Mouse (Mus musculus) lung, embryonic 14.5 days (tissue): ENCODE measurements around the gene Chd5. TPM values are rescaled to one million over a fixed set of nuclear protein-coding genes. Genes with fewer than 3 reads are reported as not detected.

Experiments used
- ATAC-seq: fragments of 200-750 bp; cut with Nextera tagmentation; 2 replicates; pipeline ENCODE4 v1.8.0; 2017; ENCODE audit warnings: mild to moderate bottlenecking, moderate TSS enrichment, moderate library complexity; ENCODE audit not compliant: insufficient read depth
- DNase-seq: peaks from one replicate; pipeline ENCODE4 v3.0.0-alpha.2; 2015
- H3K27ac ChIP-seq: fragments of 300-500 bp; sonication (generic); 2 replicates; pipeline ENCODE4 v1.5.1; 2014; ENCODE audit warnings: low read depth, mild to moderate bottlenecking, moderate library complexity
- H3K27me3 ChIP-seq: fragments of 300-500 bp; sonication (generic); 2 replicates; pipeline ENCODE4 v1.6.1; 2014; ENCODE audit warnings: low read length, control low read depth; ENCODE audit not compliant: insufficient read depth
- H3K36me3 ChIP-seq: fragments of 300-500 bp; sonication (generic); 2 replicates; pipeline ENCODE4 v1.6.1; 2014; ENCODE audit warnings: control low read depth; ENCODE audit not compliant: insufficient read depth
- H3K4me1 ChIP-seq: fragments of 300-500 bp; sonication (generic); 2 replicates; pipeline ENCODE4 v1.6.1; 2014; ENCODE audit warnings: antibody characterized with exemption, control low read depth; ENCODE audit not compliant: insufficient read depth
- H3K4me2 ChIP-seq: fragments of 300-500 bp; sonication (generic); 2 replicates; pipeline ENCODE4 v1.6.1; 2014; ENCODE audit warnings: mild to moderate bottlenecking
- H3K4me3 ChIP-seq: fragments of 300-500 bp; sonication (generic); 2 replicates; pipeline ENCODE4 v1.5.1; 2014; ENCODE audit warnings: low read depth, low read length
- H3K9ac ChIP-seq: fragments of 300-500 bp; sonication (generic); 2 replicates; pipeline ENCODE4 v1.6.1; 2014
- H3K9me3 ChIP-seq: fragments of 300-500 bp; sonication (generic); 2 replicates; pipeline ENCODE4 v1.6.1; 2016; ENCODE audit warnings: low read depth, low read length, control low read depth
- CTCF ChIP-seq: IDR thresholded peaks from 2 replicates; pipeline ENCODE4 v1.5.1; 2016; ENCODE audit warnings: antibody characterized with exemption, low read depth
- whole genome bisulfite sequencing: fragments of 180-500 bp; shearing (Covaris S2); extraction: QIAGEN DNeasy Blood & Tissue Kit; methylation state at CpG from one replicate; pipeline ENCODE4 v1.1.7; 2014; 5-methylcytosine and 5-hydroxymethylcytosine counted together
- polyA plus RNA-seq: library from polyadenylated mRNA; unstranded; fragments of >200 nt; fragmentation: Nextera tagmentation; extraction: Ambion mirVana; gene quantifications from 2 replicates; pipeline ENCODE4 v1.2.1, GENCODE M21; 2014

Chd5 gene
- polyA plus RNA-seq, 1 experiment from 2014 or later: 0.07 TPM

DNA sequence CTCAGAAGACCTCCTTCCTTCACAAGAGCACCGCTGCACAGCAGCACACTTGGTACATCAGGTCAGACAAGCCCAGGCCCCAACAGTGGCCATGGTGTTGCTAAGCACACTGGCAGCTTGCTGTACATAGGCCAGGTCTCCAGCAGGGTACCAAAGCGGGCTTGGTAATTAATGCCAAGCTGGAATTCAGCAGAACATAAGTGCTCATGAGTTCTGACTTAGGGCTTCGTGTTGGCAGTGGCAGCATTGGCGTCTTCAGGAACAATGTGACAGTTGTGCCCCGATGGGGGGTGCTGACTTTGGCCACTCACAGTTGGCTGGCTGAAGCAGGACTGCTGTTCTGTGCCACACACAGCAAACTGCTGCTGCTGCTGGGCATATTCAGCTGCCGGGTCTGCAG is 33.8 kb upstream of the Chd5 start:
- Histone ChIP-seq H3K9me3 (no peaks in the 10 kb centered on the region), H3K4me2 (no peak overlapping the region), H3K4me3 (no peak overlapping the region), H3K36me3 (peaks cover 60% of the 10 kb centered on the region), H3K9ac (no peak overlapping the region), H3K27ac (no peak overlapping the region), H3K4me1 (no peaks in the 10 kb centered on the region), H3K27me3 (no peaks in the 10 kb centered on the region)
- ATAC-seq (no peak), DNase-seq (no peak)
- TF ChIP-seq CTCF: no peak
- 90% methylated on average over 6 of the region's 6 CpGs for WGBS

GRCm38 (mm10) chr4:152305991-152306390 is 32.5 kb upstream of the Chd5 start:
- no peak for ATAC-seq
- WGBS: 68% methylated on average over 6 of the region's 6 CpGs
- H3K4me2 ChIP-seq: no peak overlapping the region
- peaks cover 47% of the 10 kb centered on the region for H3K36me3 ChIP-seq
- peaks cover 2% of the 10 kb centered on the region for H3K27me3 ChIP-seq
- H3K4me1 ChIP-seq: no peaks in the 10 kb centered on the region
- TF ChIP-seq CTCF: no peak
- H3K9me3 ChIP-seq: no peaks in the 10 kb centered on the region
- H3K27ac ChIP-seq: no peak overlapping the region
- H3K9ac ChIP-seq: no peak overlapping the region
- no peak for DNase-seq
- no peak overlapping the region for H3K4me3 ChIP-seq

- H3K36me3 ChIP-seq: peaks cover 35% of the 10 kb centered on the region
- TF ChIP-seq CTCF: no peak
- WGBS: 85% methylated on average over 9 of the region's 9 CpGs
- no peak for DNase-seq
- no peaks in the 10 kb centered on the region for H3K9me3 ChIP-seq
- H3K4me3 ChIP-seq: no peak overlapping the region
- no peaks in the 10 kb centered on the region for H3K4me1 ChIP-seq
- H3K9ac ChIP-seq: no peak overlapping the region
- no peak overlapping the region for H3K27ac ChIP-seq
- H3K4me2 ChIP-seq: no peak overlapping the region
- no peak for ATAC-seq
- peaks cover 17% of the 10 kb centered on the region for H3K27me3 ChIP-seq
These were observed 30.9 kb upstream of the Chd5 start for GRCm38 (mm10) chr4:152307542-152307941.

- H3K27me3 ChIP-seq: peaks cover 63% of the 10 kb centered on the region
- H3K27ac ChIP-seq: no peak overlapping the region
- ATAC-seq (no peak), DNase-seq (no peak)
- TF ChIP-seq CTCF: no peak
- no peaks in the 10 kb centered on the region for H3K9me3 ChIP-seq
- H3K4me3 ChIP-seq: peak overlapping the region; percentile 4; the same call in 1 of the 2 replicates
- peak overlapping the region; percentile 62 for H3K4me2 ChIP-seq
- H3K36me3 ChIP-seq: peaks cover 6% of the 10 kb centered on the region; the same call in 1 of the 2 replicates
- WGBS: 2% methylated on average over 14 of the region's 14 CpGs
- H3K9ac ChIP-seq: no peak overlapping the region
- H3K4me1 ChIP-seq: no peaks in the 10 kb centered on the region
These were observed 26.3 kb upstream of the Chd5 start for GRCm38 (mm10) chr4:152312186-152312585.

DNA sequence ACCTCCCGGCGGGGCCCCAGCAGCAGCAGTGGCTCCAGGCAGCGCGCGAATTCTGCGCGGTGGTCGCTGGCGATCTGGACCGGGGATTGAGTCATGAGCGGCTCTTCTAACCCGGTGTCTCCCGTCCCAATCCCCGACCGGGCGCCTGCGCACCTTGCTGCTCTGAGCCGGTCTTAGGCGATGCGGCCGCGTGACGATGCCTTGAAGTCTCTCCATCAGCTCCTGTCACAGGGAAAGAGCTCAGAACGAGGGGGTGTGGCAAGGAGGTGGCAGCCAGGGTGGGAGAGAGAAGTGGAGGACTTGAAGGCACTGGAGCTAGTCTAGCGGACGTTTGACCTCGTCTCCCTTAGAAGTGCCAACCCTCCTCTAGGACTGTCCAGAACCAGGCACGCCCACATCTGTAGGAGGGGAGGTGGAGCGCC is 25.2 kb upstream of the Chd5 start:
- DNase-seq (peak; percentile 48), ATAC-seq (peak; percentile 33; the same call in 1 of the 2 replicates)
- no peak overlapping the region for H3K27ac ChIP-seq
- under 1% methylated on average over 29 of the region's 29 CpGs for WGBS
- no peaks in the 10 kb centered on the region for H3K4me1 ChIP-seq
- H3K27me3 ChIP-seq: peaks cover 71% of the 10 kb centered on the region
- peak overlapping the region; percentile 62 for H3K4me2 ChIP-seq
- H3K9me3 ChIP-seq: no peaks in the 10 kb centered on the region
- no peak overlapping the region for H3K9ac ChIP-seq
- H3K4me3 ChIP-seq: peak overlapping the region; percentile 32
- H3K36me3 ChIP-seq: peaks cover 6% of the 10 kb centered on the region; the same call in 1 of the 2 replicates
- no peak for TF ChIP-seq CTCF

DNA sequence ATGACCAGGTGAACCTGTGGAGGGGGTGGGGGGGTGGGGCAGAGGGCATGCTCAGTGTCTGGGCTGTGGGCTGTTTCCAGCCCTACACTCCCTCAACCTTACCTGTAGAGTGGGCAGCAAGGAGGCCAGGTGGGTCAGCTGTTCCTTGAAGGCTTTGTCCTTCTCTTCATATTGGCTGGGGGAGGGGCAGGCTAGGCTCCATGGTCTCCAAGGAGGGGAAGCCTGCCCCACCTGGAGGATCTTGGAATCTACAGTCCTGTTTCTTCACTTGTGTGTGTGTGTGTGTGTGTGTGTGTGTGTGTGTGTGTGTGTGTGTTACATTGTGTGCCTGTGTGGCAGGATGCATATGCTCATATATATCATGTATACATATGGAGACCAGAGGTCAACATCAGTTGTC is 24.5 kb upstream of the Chd5 start:
- DNase-seq: peak; percentile 53
- H3K36me3 ChIP-seq: peaks cover 3% of the 10 kb centered on the region; the same call in 1 of the 2 replicates

DNA sequence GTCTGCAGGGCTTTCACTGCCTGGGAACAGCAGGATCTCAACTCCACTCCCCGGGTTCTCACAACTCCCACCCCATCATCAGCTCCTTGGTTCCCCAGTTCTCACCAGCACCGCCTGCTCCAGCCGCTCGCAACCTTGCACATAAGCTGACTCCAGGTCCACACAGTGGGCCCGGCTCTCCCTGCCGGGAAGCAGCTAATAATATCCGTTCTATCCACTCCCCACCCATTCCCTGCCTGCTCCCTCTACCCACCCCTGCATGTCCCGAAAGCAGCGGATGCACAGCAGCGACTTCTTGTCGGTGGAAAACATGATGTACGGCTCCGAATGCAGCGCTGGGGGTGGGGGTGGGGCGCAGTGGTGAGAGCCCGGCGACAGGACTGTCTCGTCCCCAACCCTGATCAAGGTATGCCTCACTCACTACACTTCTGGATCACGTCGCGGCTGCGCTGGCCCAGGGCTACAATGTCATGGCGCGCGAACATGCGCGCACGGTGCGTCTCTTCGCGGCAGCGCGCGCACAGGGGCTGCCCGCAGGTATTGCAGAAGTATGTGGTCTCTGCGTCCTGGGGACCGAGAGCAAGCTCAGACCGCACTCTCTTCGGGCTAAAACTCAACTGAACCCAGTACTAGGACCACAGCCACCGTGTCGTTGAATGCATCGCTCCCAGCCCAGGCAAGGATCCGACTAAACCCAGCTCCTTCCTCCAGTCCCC is 22.8 kb upstream of the Chd5 start:
- no peak overlapping the region for H3K27ac ChIP-seq
- ATAC-seq (no peak), DNase-seq (no peak)
- peaks cover 74% of the 10 kb centered on the region for H3K27me3 ChIP-seq
- H3K4me1 ChIP-seq: no peaks in the 10 kb centered on the region
- no peaks in the 10 kb centered on the region for H3K36me3 ChIP-seq
- H3K9me3 ChIP-seq: no peaks in the 10 kb centered on the region
- H3K4me3 ChIP-seq: peak overlapping the region; percentile 23
- no peak for TF ChIP-seq CTCF
- H3K4me2 ChIP-seq: peak overlapping the region; percentile 50
- peak overlapping the region; percentile 2; the same call in 1 of the 2 replicates for H3K9ac ChIP-seq
- WGBS: under 1% methylated on average over 43 of the region's 43 CpGs

More for the DNA sequence above, 24.5 kb upstream of the Chd5 start:
- Histone ChIP-seq H3K9me3 (no peaks in the 10 kb centered on the region), H3K4me1 (no peaks in the 10 kb centered on the region), H3K27me3 (peaks cover 74% of the 10 kb centered on the region), H3K9ac (no peak overlapping the region), H3K4me2 (no peak overlapping the region), H3K27ac (no peak overlapping the region), H3K4me3 (no peak overlapping the region; the same call in 1 of the 2 replicates)
- TF ChIP-seq CTCF: peak; percentile 46
- no peak for ATAC-seq
